Mouse (Mus musculus) heart, embryonic 11.5 days (tissue): Measurements from ENCODE around the gene Slc36a3. TPM values are rescaled to one million over a fixed set of nuclear protein-coding genes. Genes with fewer than 3 reads are reported as not detected.
"Not testable (repeated sequence)": the region's sequence is repeated elsewhere in the genome, so short reads cannot be mapped to it uniquely, and the experiment has no call there.

Source experiments
- ATAC-seq: fragments of 200-750 bp; cut with Nextera tagmentation; replicated peaks from 2 replicates; pipeline ENCODE4 v1.8.0; 2017; ENCODE audit warnings: moderate library complexity; ENCODE audit not compliant: insufficient number of reproducible peaks, low FRiP score, low TSS enrichment
- H3K27ac ChIP-seq: fragments of 300-500 bp; sonication (generic); 2 replicates; pipeline ENCODE4 v1.5.1; 2014; ENCODE audit warnings: mild to moderate bottlenecking, low read depth, low read length
- H3K27me3 ChIP-seq: fragments of 300-500 bp; sonication (generic); 2 replicates; pipeline ENCODE4 v1.6.1; 2014; ENCODE audit warnings: mild to moderate bottlenecking, low read length, mixed read lengths; ENCODE audit not compliant: control insufficient read depth, insufficient read depth
- H3K36me3 ChIP-seq: fragments of 300-500 bp; sonication (generic); 2 replicates; pipeline ENCODE4 v1.6.1; 2014; ENCODE audit warnings: mild to moderate bottlenecking, low read length, moderate library complexity, mixed read lengths; ENCODE audit not compliant: control insufficient read depth, insufficient read depth
- H3K4me1 ChIP-seq: fragments of 300-500 bp; sonication (generic); 2 replicates; pipeline ENCODE4 v1.6.1; 2014; ENCODE audit warnings: low read length; ENCODE audit not compliant: control insufficient read depth, insufficient read depth
- H3K4me2 ChIP-seq: fragments of 300-500 bp; sonication (generic); 2 replicates; pipeline ENCODE4 v1.6.1; 2014; ENCODE audit warnings: mild to moderate bottlenecking, moderate library complexity
- H3K4me3 ChIP-seq: fragments of 300-500 bp; sonication (generic); 2 replicates; pipeline ENCODE4 v1.5.1; 2014; ENCODE audit warnings: low read depth, low read length
- H3K9ac ChIP-seq: fragments of 300-500 bp; sonication (generic); 2 replicates; pipeline ENCODE4 v1.6.1; 2014; ENCODE audit warnings: mild to moderate bottlenecking, low read depth, low read length, moderate library complexity
- H3K9me3 ChIP-seq: fragments of 300-500 bp; sonication (generic); replicated peaks from 2 replicates; pipeline ENCODE4 v1.6.1; 2016; ENCODE audit warnings: low read length; ENCODE audit not compliant: control insufficient read depth
- WGBS: fragments of 180-500 bp; shearing (Covaris S2); extraction: QIAGEN DNeasy Blood & Tissue Kit; methylation state at CpG from one replicate; pipeline ENCODE4 v1.1.7; 2014; ENCODE audit not compliant: insufficient replicate concordance; 5-methylcytosine and 5-hydroxymethylcytosine counted together
- polyA plus RNA-seq: library from polyadenylated mRNA; unstranded; fragments of >200 nt; fragmentation: Nextera tagmentation; extraction: Ambion mirVana; gene quantifications from 2 replicates; pipeline ENCODE4 v1.2.1, GENCODE M21; 2014

Slc36a3 gene
- polyA plus RNA-seq, 1 experiment from 2014 or later: not detected

- WGBS: 82% methylated on average over 8 of the region's 8 CpGs
Observed at GRCm38 (mm10) chr11:55120821-55121271, 30.7 kb downstream of the Slc36a3 start.

GRCm38 (mm10) chr11:55120279-55120678 lies 31.2 kb downstream of the Slc36a3 start:
- Histone ChIP-seq H3K4me1 (no peaks in the 10 kb centered on the region), H3K4me3 (no peak overlapping the region), H3K27ac (no peak overlapping the region), H3K9me3 (peaks cover 2% of the 10 kb centered on the region; the same call in 1 of the 2 replicates), H3K36me3 (no peaks in the 10 kb centered on the region), H3K4me2 (no peak overlapping the region), H3K27me3 (no peaks in the 10 kb centered on the region), H3K9ac (no peak overlapping the region)
- no peak for ATAC-seq

More at GRCm38 (mm10) chr11:55120821-55121271, 30.7 kb downstream of the Slc36a3 start:
- H3K9me3 ChIP-seq: peaks cover 2% of the 10 kb centered on the region; the same call in 1 of the 2 replicates
- H3K4me2 ChIP-seq: no peak overlapping the region
- no peaks in the 10 kb centered on the region for H3K27me3 ChIP-seq
- no peak overlapping the region for H3K4me3 ChIP-seq
- H3K9ac ChIP-seq: no peak overlapping the region
- ATAC-seq: no peak
- peak overlapping the region; percentile 12; the same call in 1 of the 2 replicates for H3K27ac ChIP-seq
- H3K4me1 ChIP-seq: no peaks in the 10 kb centered on the region
- no peaks in the 10 kb centered on the region for H3K36me3 ChIP-seq

DNA sequence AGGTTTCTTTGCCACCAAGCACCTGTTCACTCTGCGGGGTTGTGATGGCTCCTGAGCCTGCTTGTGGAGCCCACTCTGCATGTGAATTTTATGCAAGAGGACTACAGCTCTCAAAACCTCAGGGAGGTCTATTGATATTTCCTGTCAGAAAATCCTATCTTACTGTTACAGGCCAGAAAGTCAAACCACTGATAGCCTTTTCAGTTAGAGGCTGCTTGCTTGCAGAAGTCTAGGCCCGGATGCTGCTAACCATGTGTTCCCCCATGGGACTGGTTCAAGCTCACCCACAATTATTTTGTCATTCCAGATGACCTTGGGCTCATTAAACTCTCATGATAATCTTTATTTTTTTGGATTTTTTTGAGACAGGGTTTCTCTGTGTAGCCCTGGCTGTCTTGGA lies 34.5 kb downstream of the Slc36a3 start:
- H3K4me2 ChIP-seq: no peak overlapping the region
- no peaks in the 10 kb centered on the region for H3K27me3 ChIP-seq
- no peak overlapping the region for H3K9ac ChIP-seq
- no peak overlapping the region for H3K27ac ChIP-seq
- no peaks in the 10 kb centered on the region for H3K4me1 ChIP-seq
- H3K36me3 ChIP-seq: no peaks in the 10 kb centered on the region
- H3K9me3 ChIP-seq: peaks cover 2% of the 10 kb centered on the region; the same call in 1 of the 2 replicates
- H3K4me3 ChIP-seq: no peak overlapping the region
- 79% methylated on average over 2 of the region's 2 CpGs for WGBS
- no peak for ATAC-seq

- Histone ChIP-seq H3K27ac (no peak overlapping the region), H3K4me1 (no peaks in the 10 kb centered on the region), H3K36me3 (no peaks in the 10 kb centered on the region), H3K4me3 (no peak overlapping the region), H3K27me3 (no peaks in the 10 kb centered on the region), H3K9ac (no peak overlapping the region), H3K4me2 (no peak overlapping the region), H3K9me3 (peaks cover 2% of the 10 kb centered on the region; the same call in 1 of the 2 replicates)
- WGBS: 79% methylated on average over 3 of the region's 3 CpGs
- ATAC-seq: no peak
Observed at GRCm38 (mm10) chr11:55116004-55116403, 35.5 kb downstream of the Slc36a3 start.

DNA sequence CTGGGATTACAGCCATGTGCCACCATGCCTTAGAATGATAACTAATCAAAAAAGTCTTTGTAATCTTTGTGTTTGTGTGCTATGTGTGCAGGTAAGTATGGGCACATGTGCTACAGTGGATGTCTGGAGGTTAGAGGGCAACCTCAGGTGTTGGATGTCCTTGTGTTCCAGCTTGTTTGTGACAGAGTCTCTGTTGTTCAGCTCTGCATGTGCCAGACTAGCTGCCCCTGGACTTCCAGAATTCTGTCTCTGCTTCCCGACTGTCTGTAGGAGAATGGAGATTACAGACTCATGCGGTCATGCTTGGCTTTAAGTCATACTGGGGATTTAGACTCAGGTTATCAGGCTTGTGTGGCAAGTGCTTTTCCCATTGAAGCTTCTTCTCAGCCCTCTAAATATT lies 37.2 kb downstream of the Slc36a3 start:
- Histone ChIP-seq H3K4me3 (no peak overlapping the region), H3K36me3 (no peaks in the 10 kb centered on the region), H3K27me3 (no peaks in the 10 kb centered on the region), H3K9ac (no peak overlapping the region), H3K4me2 (no peak overlapping the region), H3K27ac (0 out of 2 replicates have a peak overlapping the region, but pooled peaks have one; percentile 50), H3K9me3 (no peaks in the 10 kb centered on the region; the same call in 1 of the 2 replicates), H3K4me1 (peaks cover 3% of the 10 kb centered on the region; the same call in 1 of the 2 replicates)
- WGBS: 48% methylated on average over 2 of the region's 2 CpGs
- no peak for ATAC-seq

GRCm38 (mm10) chr11:55113861-55114250 lies 37.7 kb downstream of the Slc36a3 start:
- WGBS: 20% methylated on average over 4 of the region's 4 CpGs
- H3K9me3 ChIP-seq, H3K9ac ChIP-seq, H3K27me3 ChIP-seq, H3K36me3 ChIP-seq, H3K4me1 ChIP-seq, H3K4me3 ChIP-seq: not testable (repeated sequence)
- H3K4me2 ChIP-seq: peak overlapping the region; percentile 15; the same call in 1 of the 2 replicates
- peak; percentile 32; the same call in 1 of the 2 replicates for ATAC-seq
- H3K27ac ChIP-seq: peak overlapping the region; percentile 73

- no peaks in the 10 kb centered on the region for H3K36me3 ChIP-seq
- peak overlapping the region; percentile 73 for H3K27ac ChIP-seq
- H3K9me3 ChIP-seq: no peaks in the 10 kb centered on the region
- H3K9ac ChIP-seq: no peak overlapping the region
- peak; percentile 71 for ATAC-seq
- H3K4me3 ChIP-seq: no peak overlapping the region
- H3K4me1 ChIP-seq: peaks cover 3% of the 10 kb centered on the region; the same call in 1 of the 2 replicates
- WGBS: 35% methylated on average over 7 of the region's 7 CpGs
- H3K27me3 ChIP-seq: no peaks in the 10 kb centered on the region
- H3K4me2 ChIP-seq: peak overlapping the region; percentile 15; the same call in 1 of the 2 replicates
Observed at GRCm38 (mm10) chr11:55113209-55113860, 38.2 kb downstream of the Slc36a3 start.

GRCm38 (mm10) chr11:55110566-55111169 lies 40.8 kb downstream of the Slc36a3 start:
- H3K4me2 ChIP-seq: no peak overlapping the region
- no peaks in the 10 kb centered on the region for H3K36me3 ChIP-seq
- 71% methylated on average over 7 of the region's 7 CpGs for WGBS
- H3K4me3 ChIP-seq: no peak overlapping the region
- H3K4me1 ChIP-seq: peaks cover 3% of the 10 kb centered on the region; the same call in 1 of the 2 replicates
- no peak for ATAC-seq
- H3K27ac ChIP-seq: no peak overlapping the region
- no peaks in the 10 kb centered on the region for H3K27me3 ChIP-seq
- H3K9ac ChIP-seq: no peak overlapping the region
- no peaks in the 10 kb centered on the region for H3K9me3 ChIP-seq
